Mouse (Mus musculus) megakaryocyte progenitor cell, adult 5-6 weeks (primary cell): Measurements from ENCODE around the gene Cdon. TPM values are rescaled to one million over a fixed set of nuclear protein-coding genes. Genes with fewer than 3 reads are reported as not detected.
"Not testable (repeated sequence)": the region's sequence is repeated elsewhere in the genome, so short reads cannot be mapped to it uniquely, and the experiment has no call there.

ENCODE experiments used
- ATAC-seq: replicated peaks from 2 replicates; pipeline ENCODE4 v1.8.0; 2016; ENCODE audit warnings: mild to moderate bottlenecking, moderate TSS enrichment, inconsistent platforms; ENCODE audit not compliant: poor library complexity
- total RNA-seq, 2 experiments: library from RNA; stranded (forward) in 1 of 2; stranded (reverse) in 1 of 2; fragments of 157-497, 149-512 nt in 1 of 2; fragments of 200-1000 nt in 1 of 2; gene quantifications; 2 replicates each; pipeline versions ENCODE4 v1.2.3 to v1.2.4; 2015 to 2017

Gene Cdon
- 0.67 and 1.3 TPM in 2 replicates for total RNA-seq (2015)
- 0.37 and 1.0 TPM in 2 replicates for total RNA-seq (2017)

DNA sequence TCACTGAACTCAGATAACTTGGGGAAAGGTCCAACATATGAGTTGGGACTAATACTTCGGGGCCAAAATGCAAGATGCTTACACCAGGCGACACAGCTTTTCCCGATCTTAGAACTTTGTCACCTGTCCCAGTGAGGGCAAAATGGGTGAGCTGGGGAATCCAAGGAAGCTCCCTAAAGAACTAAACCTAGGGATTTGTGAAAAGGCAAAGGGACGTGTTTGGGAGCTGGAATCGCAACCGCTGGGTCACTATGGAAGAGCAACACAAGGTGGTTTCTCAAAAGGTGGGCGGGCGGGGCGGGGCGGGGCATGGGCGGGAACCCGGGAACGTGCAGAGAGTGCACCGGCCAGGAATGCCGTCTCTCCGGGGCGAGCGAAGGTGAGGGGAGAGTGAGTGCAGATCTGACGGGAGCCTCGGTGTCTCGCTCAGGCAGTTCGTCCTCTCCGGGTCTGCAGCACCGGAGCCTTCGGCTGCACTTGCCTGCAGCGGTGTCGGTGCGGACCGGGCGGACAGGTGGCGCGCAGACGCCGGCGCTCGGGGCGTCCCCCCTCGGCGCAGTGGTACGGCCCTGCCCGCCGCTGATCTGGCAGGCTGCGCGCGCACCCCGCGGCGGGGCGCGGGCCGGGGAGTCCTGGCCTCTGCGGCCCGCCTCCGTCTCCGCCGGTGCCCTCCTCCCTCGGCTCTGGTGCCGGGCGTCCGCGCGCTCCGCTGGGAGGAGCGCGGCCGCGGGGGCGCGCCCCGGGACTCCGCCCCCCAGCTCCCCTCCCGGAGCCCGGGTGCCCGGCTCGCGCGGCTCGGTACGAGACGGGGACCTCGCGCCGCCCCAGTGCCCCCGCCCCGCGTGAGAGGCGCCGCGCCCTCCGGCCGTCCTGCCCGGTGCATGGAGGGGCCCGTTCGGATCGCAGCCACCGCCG lies at the start of gene Cdon:
Gene Cdon (plus strand): TSS at position 324 of the 915 bp plus-strand sequence.
- ATAC-seq, result peak; percentile 87

DNA sequence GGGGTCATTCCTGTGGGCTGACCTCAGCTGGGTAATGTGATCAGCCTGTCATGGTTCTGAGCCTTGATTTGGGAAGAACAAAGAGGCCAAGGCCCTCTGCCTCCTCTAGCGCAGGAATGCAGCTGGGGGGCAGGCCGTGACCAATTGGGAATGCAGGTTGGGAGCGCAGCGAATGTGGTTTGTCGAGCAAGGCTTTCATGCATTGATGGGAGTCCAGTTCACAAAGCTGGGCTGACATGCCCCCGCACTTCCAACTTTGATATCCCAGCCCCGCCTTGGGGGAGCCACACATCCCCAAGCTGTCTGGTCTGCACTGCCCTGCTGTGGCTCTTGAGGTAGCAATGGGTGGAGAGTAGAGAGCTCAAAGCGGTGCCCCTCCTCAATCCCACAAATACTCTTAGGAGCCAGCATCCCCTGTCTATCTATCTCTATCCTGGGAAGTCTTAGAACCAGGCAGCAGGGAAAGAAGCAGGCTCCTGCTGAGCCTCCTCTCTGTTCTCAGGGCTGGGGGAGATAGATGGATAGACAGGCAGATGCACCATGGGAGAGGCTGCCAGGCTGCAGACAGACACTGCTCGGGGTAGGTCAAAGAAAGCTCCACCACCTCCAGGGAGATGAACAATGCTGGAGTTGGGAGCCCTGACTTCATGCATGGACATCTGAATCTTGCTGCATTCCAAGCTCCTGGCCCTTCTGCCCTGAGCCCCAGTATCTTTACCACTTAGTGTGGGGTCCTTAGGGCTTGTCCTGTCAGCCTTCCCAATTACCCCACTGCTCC lies 48.4 kb upstream of the Cdon start:
- no peak for ATAC-seq

DNA sequence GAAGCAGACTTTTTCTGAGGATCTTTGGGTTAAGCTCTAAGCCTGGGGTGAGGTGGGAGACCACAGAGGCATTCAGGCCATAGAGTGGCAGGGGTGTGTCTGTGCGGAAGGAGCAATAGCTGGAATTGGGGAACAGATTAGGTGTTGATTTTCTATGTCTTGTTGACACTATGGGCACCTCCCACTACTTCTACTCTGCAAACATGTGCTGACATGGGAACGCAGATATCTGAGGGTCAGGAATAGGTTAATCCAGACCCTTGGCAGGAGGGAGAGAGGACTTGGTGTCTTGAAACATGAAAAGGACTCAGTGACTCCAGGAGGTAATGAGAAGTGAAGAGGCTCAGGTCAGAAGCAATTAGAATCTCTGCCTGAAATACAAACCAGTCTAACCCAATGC lies 43.0 kb upstream of the Cdon start:
- no peak for ATAC-seq

DNA sequence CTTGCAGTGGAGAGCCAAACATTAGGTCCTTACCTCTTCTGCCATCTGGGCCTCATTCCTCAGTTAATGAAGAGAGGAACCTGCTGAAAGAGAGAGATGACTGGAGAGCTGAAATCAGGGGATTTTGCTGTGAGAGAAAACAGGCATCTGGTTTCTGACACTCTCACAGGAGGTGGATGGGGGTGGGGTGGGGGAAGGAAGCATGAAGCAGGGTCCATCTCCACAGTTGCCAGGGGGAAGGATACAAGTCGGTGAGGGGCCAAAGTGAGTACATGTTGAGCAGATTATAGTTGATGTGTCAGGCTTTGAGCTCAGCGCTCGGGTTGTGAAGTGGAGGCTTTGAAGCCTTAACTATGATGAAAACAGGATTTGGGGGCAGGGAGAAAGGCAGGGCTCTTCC lies 41.9 kb upstream of the Cdon start:
- ATAC-seq, result no peak

DNA sequence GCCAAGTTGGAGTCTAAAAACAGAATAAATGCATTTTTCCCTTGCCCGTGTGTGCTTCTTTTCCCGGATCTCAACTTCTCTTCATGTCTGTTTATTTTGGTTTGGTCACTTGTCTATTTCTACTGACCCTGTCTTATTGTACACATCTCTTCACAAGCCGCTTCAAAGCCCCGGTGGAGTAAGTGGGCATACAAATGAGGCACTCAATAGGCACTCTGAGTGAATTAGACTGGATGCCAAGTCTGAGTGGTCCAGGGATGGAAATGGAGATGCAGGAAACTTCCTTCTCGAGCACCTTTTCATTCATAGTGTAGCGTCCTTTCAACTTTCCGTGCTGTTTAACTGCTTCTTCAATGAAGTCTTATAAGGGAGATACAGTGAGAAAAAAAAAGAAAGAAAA lies 21.0 kb upstream of the Cdon start:
- ATAC-seq, result no peak

DNA sequence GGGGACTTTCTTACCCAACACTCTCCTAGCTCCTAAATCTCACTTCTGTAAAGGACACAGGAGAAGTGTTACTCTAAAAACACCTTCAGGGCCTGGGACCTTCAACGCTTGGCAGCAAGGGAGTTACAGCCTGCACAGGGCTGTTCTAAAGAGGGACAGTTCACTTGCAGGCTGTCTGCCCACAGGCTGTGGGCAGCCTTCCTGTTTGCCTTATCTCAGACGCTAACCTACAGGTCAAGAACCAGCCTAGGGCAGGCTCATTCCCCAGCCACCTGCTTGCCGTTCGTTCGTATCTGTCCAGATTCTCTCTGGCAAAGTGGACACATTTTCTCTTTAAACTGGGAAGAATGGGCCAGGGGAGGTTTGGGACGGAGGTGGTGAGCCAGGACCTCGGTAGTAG lies 20.5 kb upstream of the Cdon start:
- no peak for ATAC-seq

DNA sequence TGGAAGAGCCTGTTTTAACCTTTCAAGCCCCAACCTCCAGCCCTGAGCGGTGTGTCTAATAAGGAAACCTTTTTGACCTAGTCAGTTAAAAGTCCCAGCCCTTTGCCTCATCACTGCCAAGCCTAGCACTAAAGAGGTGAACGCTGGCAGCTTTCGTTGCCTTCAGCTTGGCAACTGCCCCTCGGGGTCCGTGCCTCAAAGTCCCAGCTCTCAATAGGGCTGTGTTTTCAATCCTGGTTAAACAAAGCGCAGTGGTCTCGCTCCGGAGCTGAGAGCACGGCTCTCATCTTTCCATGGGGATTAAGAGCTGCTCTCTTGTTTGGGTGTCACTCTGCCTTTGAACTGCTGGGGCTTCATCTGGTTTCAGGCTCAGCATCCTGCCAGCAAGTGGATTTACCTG lies 20.1 kb upstream of the Cdon start:
- no peak for ATAC-seq

DNA sequence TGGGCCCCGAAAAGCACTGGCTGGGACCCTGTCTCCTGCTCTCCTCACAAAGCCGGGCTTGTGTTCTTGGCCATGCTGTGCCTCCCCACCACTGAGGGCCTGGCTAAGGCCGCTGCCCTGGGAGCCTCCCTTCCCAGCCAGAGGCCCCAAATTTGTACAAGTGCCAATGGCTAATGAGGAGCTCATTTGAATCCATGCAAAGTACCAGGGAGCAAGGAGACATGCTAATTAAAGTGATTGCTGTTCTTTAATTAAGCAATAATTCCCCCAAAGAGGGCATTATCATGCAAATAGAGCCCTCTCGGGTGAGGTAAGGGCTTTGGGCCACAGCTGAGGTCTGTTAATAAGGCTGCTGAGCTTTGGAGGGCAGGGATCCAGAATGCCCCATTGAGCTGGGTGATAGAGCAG lies 18.3 kb upstream of the Cdon start:
- no peak for ATAC-seq

DNA sequence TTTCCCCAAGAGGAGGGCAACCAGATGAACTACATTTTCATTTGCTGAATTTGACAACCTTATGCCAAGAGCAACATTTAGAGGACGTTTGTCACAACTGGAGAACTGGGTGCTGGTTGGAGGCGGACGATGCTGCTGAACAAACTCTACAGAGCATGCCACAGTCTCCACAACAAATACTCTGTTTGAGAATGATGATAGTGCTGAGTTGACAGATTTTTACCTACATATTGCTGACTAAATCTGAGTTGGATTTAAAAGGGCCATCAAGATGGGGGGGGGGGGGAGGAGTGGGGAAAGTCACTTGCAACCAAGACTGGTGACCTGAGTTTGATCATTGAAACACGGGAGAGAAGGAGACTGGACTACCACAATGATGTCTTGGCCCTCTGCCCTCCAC lies 17.4 kb upstream of the Cdon start:
- no peak for ATAC-seq

DNA sequence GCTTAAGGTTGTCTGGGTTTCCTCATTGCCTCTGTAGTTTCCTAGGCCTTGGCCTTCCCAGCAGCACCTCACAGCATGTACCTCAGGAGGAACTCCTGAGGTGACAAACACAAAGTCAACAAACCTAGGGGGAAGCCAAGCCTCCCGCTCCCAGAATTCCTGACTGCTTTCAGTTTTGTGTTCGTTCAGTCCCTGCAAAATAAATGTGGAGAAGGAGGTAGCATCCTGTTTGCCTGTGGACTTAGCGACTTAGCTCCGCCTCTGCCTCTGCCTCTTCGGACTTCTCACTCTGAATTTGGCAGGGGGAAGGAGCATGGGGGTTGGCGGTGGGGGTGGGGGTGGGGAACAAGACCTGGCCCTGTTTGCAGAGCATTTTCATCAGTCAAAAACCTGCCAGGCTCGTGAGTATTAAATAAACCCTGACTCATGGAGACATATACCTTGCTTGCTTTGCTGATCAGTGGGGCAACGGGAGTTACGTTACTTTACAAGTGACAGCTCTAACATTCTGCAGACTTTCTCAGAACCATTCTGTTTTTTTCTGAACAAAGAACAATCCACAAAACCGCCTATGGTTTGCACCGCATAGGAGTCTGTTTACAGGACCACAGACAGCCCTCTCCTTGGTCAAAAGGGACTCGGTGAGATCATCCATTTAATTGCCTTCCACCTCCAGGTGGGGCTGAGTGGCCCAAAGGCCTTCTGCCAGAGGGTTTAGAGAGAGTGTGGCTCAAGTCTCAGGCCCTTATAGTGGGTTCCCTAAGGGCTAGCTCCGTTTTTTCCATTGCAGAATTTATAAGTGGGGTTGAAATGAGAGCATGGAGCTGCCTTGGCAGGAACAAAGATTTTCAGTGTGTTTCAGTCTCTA lies 15.7 kb upstream of the Cdon start:
- no peak for ATAC-seq

DNA sequence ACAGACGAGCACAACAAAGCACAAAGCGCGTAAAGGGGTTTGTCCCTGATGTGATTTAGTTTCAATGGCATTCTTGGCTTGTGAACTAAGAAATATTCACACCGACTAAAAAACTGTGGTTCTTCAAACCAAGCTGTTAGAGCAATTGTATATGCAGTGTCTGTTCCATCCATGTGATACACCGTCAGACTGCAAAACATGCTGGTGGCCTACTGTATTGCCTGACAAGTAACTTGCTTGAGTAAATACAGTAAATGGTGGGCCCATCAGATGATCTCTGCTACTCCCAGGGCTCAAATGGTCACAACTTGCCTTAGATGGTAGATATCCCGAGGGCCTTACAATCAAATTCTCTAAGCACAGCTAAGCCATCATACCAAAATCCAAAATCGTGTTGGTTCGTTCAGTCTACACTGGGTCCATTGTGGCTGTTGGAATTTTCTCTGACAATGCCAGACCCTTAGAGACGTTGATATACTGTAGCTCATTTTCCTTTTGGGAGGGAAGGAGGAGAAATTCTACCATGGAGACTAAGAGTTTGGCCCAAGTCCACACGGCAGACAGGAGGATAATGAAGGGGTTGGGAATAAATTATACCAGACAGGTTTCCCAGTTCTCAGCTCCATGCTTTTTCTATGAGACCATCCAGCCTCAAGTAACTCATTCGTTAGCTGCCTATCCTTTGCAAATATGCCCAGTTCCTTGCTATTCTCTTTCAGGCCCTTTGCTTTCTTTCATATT lies 9.5 kb upstream of the Cdon start:
- no peak for ATAC-seq

DNA sequence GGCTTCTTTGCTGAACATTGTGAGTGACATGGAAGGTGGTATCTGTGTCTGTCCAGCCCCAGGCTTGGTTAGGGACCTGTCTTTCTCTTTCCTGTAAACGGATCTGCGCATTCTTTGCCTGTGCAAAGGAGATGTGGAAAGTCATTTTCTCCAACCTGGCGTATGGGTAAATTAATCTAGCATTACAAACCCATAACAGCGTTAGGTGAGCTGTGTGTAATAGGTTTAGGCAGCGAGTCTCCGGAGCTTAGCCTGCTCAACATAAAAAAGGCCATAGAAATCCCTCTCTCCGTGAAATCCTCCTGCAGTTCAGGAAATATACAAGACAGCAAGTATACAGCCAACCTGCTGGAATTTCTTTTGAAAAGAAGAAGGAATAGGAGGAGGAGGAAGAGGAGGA lies 9.0 kb upstream of the Cdon start:
- no peak for ATAC-seq

DNA sequence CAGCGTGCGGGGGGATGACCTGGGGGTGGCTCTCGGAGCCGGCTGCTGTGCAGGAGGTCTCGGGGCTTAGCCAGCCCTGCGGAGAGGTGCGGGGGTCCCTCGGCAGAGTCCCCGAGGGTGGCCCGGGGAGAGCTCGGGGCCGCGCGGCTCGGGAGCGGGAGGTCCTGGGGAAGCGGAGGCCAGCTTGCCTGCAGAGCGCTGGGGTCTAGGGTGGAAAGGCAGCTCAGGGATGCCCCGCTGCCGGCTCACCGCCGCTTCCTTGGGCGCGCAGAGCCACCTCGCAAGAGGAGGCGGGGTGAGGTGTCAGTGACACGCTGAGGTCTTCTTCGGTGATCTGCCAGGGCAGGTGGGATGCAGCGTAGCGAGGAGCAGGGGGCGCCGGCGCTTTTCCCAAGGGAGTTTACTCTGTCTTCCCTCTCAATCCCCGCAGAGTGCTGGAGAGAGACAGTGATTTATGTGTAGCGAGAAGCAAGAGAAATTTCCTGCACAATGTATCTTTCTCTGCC lies 855 bp downstream of the Cdon start:
- peak; percentile 55 for ATAC-seq

DNA sequence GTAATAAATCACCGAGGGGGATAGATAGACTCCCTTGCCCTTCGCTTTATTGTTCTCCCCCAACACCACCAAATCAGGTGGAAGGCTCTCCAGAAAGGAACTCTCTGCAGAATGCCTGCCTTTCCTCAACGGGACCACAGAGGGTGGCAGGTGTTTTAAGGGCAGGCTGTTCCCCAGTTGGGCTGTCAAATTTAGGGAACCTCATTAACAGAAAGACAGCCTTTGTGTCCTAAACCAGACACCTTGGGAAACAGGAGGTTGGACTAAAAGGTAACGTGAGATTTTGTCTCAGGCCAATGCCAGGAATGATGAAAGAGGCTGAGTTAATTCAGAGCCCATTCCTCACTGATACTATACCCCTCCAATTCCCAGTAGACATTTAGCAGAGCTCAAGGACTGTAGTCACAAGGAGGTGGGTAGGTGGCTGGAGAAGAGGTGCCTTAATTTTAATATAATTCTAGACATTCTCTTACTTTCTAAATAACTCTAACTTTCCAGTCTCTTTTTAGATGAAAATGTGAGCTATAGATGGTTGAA lies 1.5 kb downstream of the Cdon start:
- ATAC-seq, result no peak

DNA sequence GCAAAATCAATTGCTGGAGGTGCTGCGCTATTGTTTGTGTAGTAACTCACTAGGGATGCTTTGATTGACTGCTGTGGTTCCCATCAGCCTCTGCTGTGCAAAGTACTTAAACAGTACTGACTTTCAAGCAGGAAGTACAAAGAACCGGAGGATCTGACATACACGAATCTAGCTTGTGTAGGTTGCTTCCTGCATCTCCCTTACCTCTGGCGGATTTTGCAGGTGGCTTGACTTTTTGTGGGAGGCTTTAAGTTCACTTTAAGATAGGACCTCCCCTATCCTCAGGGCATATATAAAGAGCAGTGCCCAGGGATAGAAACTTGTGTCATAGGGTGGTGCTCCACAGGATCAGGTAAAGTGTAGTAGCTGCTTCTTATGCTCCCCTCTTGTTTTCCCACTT lies 2.3 kb downstream of the Cdon start:
- ATAC-seq, result no peak

DNA sequence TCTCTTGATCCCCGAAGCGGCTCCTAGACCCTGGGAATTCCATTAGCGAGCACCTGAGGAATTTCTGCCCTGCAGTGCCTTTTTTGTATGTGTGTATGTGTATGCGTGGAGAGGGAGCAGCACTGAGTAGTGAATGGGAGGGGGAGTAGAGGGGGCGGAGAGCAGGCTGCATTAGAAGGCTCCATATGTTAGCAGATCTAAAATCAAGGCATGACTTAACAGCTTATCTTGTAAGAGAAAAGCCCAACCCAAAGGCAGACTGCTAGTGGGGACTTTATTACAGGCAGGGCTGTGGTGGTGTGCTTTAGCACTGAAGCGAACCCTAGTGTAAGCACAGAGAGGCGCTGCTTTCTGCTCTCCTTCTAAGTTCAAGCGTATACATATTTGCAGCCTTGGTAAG lies 3.7 kb downstream of the Cdon start:
- ATAC-seq, result no peak

DNA sequence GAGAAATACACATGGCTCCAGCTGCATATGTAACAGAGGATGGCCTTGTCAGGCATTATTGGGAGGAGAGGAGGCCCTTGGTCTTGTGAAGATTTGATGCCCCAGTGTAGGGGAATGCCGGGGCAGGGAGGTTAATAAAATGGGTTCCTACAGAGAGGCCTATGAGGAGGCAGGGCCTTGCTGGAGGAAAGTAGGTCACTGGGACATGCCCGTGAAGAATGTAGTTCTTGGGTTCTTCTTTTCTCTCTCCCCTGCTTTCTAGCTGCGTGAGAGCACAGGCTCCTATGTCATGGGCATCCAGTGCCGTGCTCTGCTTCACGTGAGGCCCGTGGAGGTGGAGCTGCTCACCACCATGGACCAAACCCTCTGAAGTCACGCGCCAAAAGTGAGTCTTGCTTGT lies 9.5 kb downstream of the Cdon start:
- ATAC-seq, result no peak

DNA sequence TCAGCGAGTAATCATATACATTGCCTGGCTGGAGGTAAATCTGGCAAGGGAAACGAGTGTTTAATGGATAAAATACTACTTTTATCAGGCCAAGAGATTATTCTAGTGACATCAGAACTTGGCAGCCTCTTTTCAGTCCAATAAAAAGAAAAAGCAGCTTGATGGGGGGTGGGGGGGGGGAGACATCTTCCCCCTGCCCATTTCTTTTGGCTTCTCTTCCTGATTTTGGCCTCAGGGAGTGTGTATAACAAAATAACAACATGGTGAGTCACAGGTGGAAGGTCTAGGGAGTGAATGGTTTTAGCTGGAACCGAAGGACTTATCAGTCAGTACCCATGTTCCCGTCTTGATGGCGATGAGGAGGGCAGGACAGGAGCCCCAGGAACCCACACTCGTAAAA lies 10.5 kb downstream of the Cdon start:
- ATAC-seq, result no peak

DNA sequence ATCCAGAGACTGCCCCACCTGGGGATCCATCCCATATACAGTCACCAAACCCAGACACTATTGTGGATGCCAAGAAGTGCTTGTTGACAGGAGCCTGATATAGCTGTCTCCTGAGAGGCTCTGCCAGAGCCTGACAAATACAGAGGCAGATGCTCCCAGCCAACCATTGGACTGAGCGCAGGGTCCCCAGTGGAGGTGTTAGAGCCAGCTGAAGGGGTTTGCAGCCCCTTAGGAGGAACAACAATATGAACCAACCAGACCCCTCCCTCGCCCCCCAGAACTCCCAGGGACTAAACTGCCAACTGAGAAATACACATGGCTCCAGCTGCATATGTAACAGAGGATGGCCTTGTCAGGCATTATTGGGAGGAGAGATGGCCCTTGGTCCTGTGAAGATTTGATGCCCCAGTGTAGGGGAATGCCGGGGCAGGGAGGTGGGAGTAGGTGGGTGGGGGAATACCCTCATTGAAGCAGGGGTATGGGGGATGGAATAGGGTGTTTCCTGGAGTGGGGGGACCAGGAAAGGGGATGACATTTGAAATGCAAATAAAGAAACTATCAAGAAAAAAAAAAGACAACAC lies 11.9 kb downstream of the Cdon start:
- not testable (repeated sequence) for ATAC-seq

DNA sequence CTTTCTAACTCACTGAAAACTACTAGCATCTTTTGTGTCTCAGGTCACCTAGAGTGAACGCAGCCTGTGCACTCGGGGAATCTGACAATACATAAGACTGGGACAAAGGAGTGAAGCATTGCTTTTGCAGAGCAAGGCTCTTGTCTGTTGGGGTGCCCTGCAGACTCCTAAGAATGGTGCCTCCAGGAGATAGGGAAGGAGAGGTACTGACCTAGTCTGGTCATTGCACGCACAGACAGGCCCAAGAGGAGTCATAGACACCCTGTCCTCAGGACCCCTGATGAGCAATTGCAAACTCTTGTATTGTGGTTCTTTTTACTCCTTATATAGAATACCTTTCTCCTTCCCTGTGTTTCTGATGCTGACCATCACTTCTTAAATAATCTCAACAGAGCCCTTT lies 13.4 kb downstream of the Cdon start:
- ATAC-seq, result no peak
